Mouse (Mus musculus) liver, embryonic 12.5 days (tissue): ENCODE results near the gene Cdrt4. TPM values are rescaled to one million over a fixed set of nuclear protein-coding genes. Genes with fewer than 3 reads are reported as not detected.

ENCODE experiments used
- ATAC-seq: fragments of 200-750 bp; cut with Nextera tagmentation; 2 replicates; pipeline ENCODE4 v1.8.0; 2017; ENCODE audit warnings: moderate number of reproducible peaks, mild to moderate bottlenecking, moderate library complexity
- H3K27ac ChIP-seq: fragments of 300-500 bp; sonication (generic); 2 replicates; pipeline ENCODE4 v1.5.1; 2016; ENCODE audit warnings: mild to moderate bottlenecking
- H3K27me3 ChIP-seq: fragments of 300-500 bp; sonication (generic); replicated peaks from 2 replicates; pipeline ENCODE4 v1.6.1; 2016; ENCODE audit warnings: mild to moderate bottlenecking, moderate library complexity
- H3K36me3 ChIP-seq: fragments of 300-500 bp; sonication (generic); 2 replicates; pipeline ENCODE4 v1.6.1; 2016; ENCODE audit warnings: mild to moderate bottlenecking, moderate library complexity
- H3K4me1 ChIP-seq: fragments of 300-500 bp; sonication (generic); 2 replicates; pipeline ENCODE4 v1.6.1; 2016
- H3K4me2 ChIP-seq: fragments of 300-500 bp; sonication (generic); 2 replicates; pipeline ENCODE4 v1.6.1; 2016; ENCODE audit warnings: mild to moderate bottlenecking, moderate library complexity
- H3K4me3 ChIP-seq: fragments of 300-500 bp; sonication (generic); 2 replicates; pipeline ENCODE4 v1.5.1; 2016; ENCODE audit warnings: mild to moderate bottlenecking, moderate library complexity
- H3K9ac ChIP-seq: fragments of 300-500 bp; sonication (generic); 2 replicates; pipeline ENCODE4 v1.6.1; 2016; ENCODE audit warnings: mild to moderate bottlenecking, moderate library complexity
- H3K9me3 ChIP-seq: fragments of 300-500 bp; sonication (generic); replicated peaks from 2 replicates; pipeline ENCODE4 v1.6.1; 2016; ENCODE audit warnings: mild to moderate bottlenecking, moderate library complexity
- WGBS: fragments of 180-500 bp; shearing (Covaris S2); methylation state at CpG from one replicate; pipeline ENCODE4 v1.1.7; 2016; ENCODE audit not compliant: insufficient replicate concordance; 5-methylcytosine and 5-hydroxymethylcytosine counted together
- polyA plus RNA-seq: library from polyadenylated mRNA; unstranded; fragments of >200 nt; fragmentation: Nextera tagmentation; extraction: Ambion mirVana; gene quantifications from 2 replicates; pipeline ENCODE4 v1.2.1, GENCODE M21; 2016

Cdrt4 gene
- polyA plus RNA-seq, 1 experiment from 2014 or later = not detected

GRCm38 (mm10) chr11:62921052-62921977 lies 29.7 kb upstream of the Cdrt4 start:
- WGBS = 21% methylated on average over 25 of the region's 25 CpGs
- H3K27me3 ChIP-seq = peaks cover 19% of the 10 kb centered on the region; the same call in 1 of the 2 replicates
- peak; percentile 59 for ATAC-seq
- peak overlapping the region; percentile 50 for H3K4me2 ChIP-seq
- H3K4me3 ChIP-seq = peak overlapping the region; percentile 18; the same call in 1 of the 2 replicates
- no peaks in the 10 kb centered on the region for H3K36me3 ChIP-seq
- no peaks in the 10 kb centered on the region for H3K9me3 ChIP-seq
- H3K9ac ChIP-seq = no peak overlapping the region
- peak overlapping the region; percentile 58; the same call in 1 of the 2 replicates for H3K27ac ChIP-seq
- H3K4me1 ChIP-seq = no peaks in the 10 kb centered on the region

- H3K9ac ChIP-seq = no peak overlapping the region
- peaks cover under 1% of the 10 kb centered on the region; the same call in 1 of the 2 replicates for H3K4me1 ChIP-seq
- H3K4me2 ChIP-seq = no peak overlapping the region
- H3K27me3 ChIP-seq = peaks cover 19% of the 10 kb centered on the region; the same call in 1 of the 2 replicates
- no peak overlapping the region for H3K4me3 ChIP-seq
- no peak overlapping the region for H3K27ac ChIP-seq
- WGBS = 34% methylated on average over 6 of the region's 6 CpGs
- no peaks in the 10 kb centered on the region for H3K36me3 ChIP-seq
- ATAC-seq = no peak
- no peaks in the 10 kb centered on the region for H3K9me3 ChIP-seq
Measured at GRCm38 (mm10) chr11:62924091-62924761, 26.8 kb upstream of the Cdrt4 start.

GRCm38 (mm10) chr11:62929799-62930198 lies 21.2 kb upstream of the Cdrt4 start:
- WGBS = 20% methylated on average over 3 of the region's 3 CpGs
- Histone ChIP-seq H3K4me1 (peaks cover 21% of the 10 kb centered on the region), H3K4me3 (no peak overlapping the region), H3K36me3 (no peaks in the 10 kb centered on the region), H3K9me3 (no peaks in the 10 kb centered on the region), H3K27me3 (no peaks in the 10 kb centered on the region), H3K27ac (peak overlapping the region; percentile 41; the same call in 1 of the 2 replicates), H3K4me2 (peak overlapping the region; percentile 12; the same call in 1 of the 2 replicates), H3K9ac (no peak overlapping the region)
- peak; percentile 97 for ATAC-seq

- Histone ChIP-seq H3K36me3 (no peaks in the 10 kb centered on the region), H3K4me2 (peak overlapping the region; percentile 12; the same call in 1 of the 2 replicates), H3K4me1 (peaks cover 21% of the 10 kb centered on the region), H3K27ac (peak overlapping the region; percentile 41; the same call in 1 of the 2 replicates), H3K4me3 (no peak overlapping the region), H3K9ac (no peak overlapping the region), H3K27me3 (no peaks in the 10 kb centered on the region), H3K9me3 (no peaks in the 10 kb centered on the region)
- ATAC-seq = peak; percentile 36; the same call in 1 of the 2 replicates
- 27% methylated on average over 4 of the region's 4 CpGs for WGBS
Measured at GRCm38 (mm10) chr11:62930574-62930973, 20.4 kb upstream of the Cdrt4 start.

GRCm38 (mm10) chr11:62931141-62931540 lies 19.9 kb upstream of the Cdrt4 start:
- Histone ChIP-seq H3K4me1 (peaks cover 21% of the 10 kb centered on the region), H3K36me3 (no peaks in the 10 kb centered on the region), H3K27ac (no peak overlapping the region), H3K9me3 (no peaks in the 10 kb centered on the region), H3K4me2 (no peak overlapping the region), H3K4me3 (no peak overlapping the region), H3K27me3 (no peaks in the 10 kb centered on the region), H3K9ac (no peak overlapping the region)
- ATAC-seq = no peak
- 65% methylated on average over 5 of the region's 5 CpGs for WGBS

- no peak for ATAC-seq
- WGBS = 79% methylated on average over 9 of the region's 9 CpGs
- Histone ChIP-seq H3K27me3 (no peaks in the 10 kb centered on the region), H3K36me3 (no peaks in the 10 kb centered on the region), H3K4me3 (no peak overlapping the region), H3K4me1 (peaks cover 21% of the 10 kb centered on the region), H3K27ac (no peak overlapping the region), H3K9ac (no peak overlapping the region), H3K9me3 (no peaks in the 10 kb centered on the region), H3K4me2 (no peak overlapping the region)
Measured at GRCm38 (mm10) chr11:62933099-62933498, 17.9 kb upstream of the Cdrt4 start.

- no peak overlapping the region for H3K9ac ChIP-seq
- H3K4me1 ChIP-seq = peaks cover 14% of the 10 kb centered on the region
- H3K27me3 ChIP-seq = no peaks in the 10 kb centered on the region
- H3K4me3 ChIP-seq = no peak overlapping the region
- H3K4me2 ChIP-seq = no peak overlapping the region
- H3K36me3 ChIP-seq = no peaks in the 10 kb centered on the region
- H3K27ac ChIP-seq = no peak overlapping the region
- H3K9me3 ChIP-seq = no peaks in the 10 kb centered on the region
- ATAC-seq = no peak
- 68% methylated on average over 11 of the region's 11 CpGs for WGBS
Measured at GRCm38 (mm10) chr11:62934795-62935514, 16.0 kb upstream of the Cdrt4 start.

GRCm38 (mm10) chr11:62937986-62938385 lies 13.0 kb upstream of the Cdrt4 start:
- H3K9me3 ChIP-seq = no peaks in the 10 kb centered on the region
- H3K36me3 ChIP-seq = no peaks in the 10 kb centered on the region
- no peak for ATAC-seq
- H3K4me3 ChIP-seq = no peak overlapping the region
- 44% methylated on average over 6 of the region's 6 CpGs for WGBS
- no peak overlapping the region for H3K27ac ChIP-seq
- H3K4me2 ChIP-seq = no peak overlapping the region
- no peaks in the 10 kb centered on the region for H3K4me1 ChIP-seq
- H3K9ac ChIP-seq = no peak overlapping the region
- no peaks in the 10 kb centered on the region for H3K27me3 ChIP-seq

GRCm38 (mm10) chr11:62938921-62939320 lies 12.1 kb upstream of the Cdrt4 start:
- Histone ChIP-seq H3K9me3 (no peaks in the 10 kb centered on the region), H3K9ac (no peak overlapping the region), H3K4me3 (no peak overlapping the region), H3K4me1 (no peaks in the 10 kb centered on the region), H3K4me2 (no peak overlapping the region), H3K36me3 (no peaks in the 10 kb centered on the region), H3K27ac (no peak overlapping the region), H3K27me3 (no peaks in the 10 kb centered on the region)
- ATAC-seq = no peak
- WGBS = 52% methylated on average over 5 of the region's 5 CpGs

GRCm38 (mm10) chr11:62940176-62940575 lies 10.8 kb upstream of the Cdrt4 start:
- Histone ChIP-seq H3K4me1 (no peaks in the 10 kb centered on the region), H3K27ac (no peak overlapping the region), H3K9me3 (no peaks in the 10 kb centered on the region), H3K9ac (no peak overlapping the region), H3K4me2 (no peak overlapping the region), H3K36me3 (no peaks in the 10 kb centered on the region), H3K4me3 (no peak overlapping the region), H3K27me3 (no peaks in the 10 kb centered on the region)
- 53% methylated on average over 3 of the region's 3 CpGs for WGBS
- ATAC-seq = no peak

GRCm38 (mm10) chr11:62943538-62943937 lies 7.5 kb upstream of the Cdrt4 start:
- Histone ChIP-seq H3K4me3 (no peak overlapping the region), H3K9ac (no peak overlapping the region), H3K9me3 (no peaks in the 10 kb centered on the region), H3K4me2 (no peak overlapping the region), H3K27me3 (no peaks in the 10 kb centered on the region), H3K4me1 (no peaks in the 10 kb centered on the region), H3K36me3 (no peaks in the 10 kb centered on the region), H3K27ac (no peak overlapping the region)
- WGBS = 57% methylated on average over 6 of the region's 6 CpGs
- ATAC-seq = no peak
